Mouse (Mus musculus): Measurements from ENCODE around the gene F830045P16Rik. TPM values are rescaled to one million over a fixed set of nuclear protein-coding genes. Genes with fewer than 3 reads are reported as not detected.
A peak's percentile ranks its signal among the peaks of the same experiment; 100 is the strongest.
"Not testable (repeated sequence)": the region's sequence is repeated elsewhere in the genome, so short reads cannot be mapped to it uniquely, and the experiment has no call there.

The F830045P16Rik gene
- total RNA-seq, 2 experiments from 2014 or later, result not detected

GRCm38 (mm10) chr2:129512147-129512546 lies 24.3 kb downstream of the F830045P16Rik start:
- DNase-seq (ENCODE audit: low spot score in 2 of 2), result not testable (repeated sequence)

GRCm38 (mm10) chr2:129502641-129503040 lies 33.8 kb downstream of the F830045P16Rik start:
- DNase-seq (ENCODE audit: low spot score in 2 of 2), result peak; percentile 58 to 69

- no peak for DNase-seq (ENCODE audit: low spot score in 2 of 2)
Measured at GRCm38 (mm10) chr2:129489496-129490285, 46.7 kb downstream of the F830045P16Rik start.

GRCm38 (mm10) chr2:129483150-129483549 lies 53.3 kb downstream of the F830045P16Rik start:
- DNase-seq (ENCODE audit: low spot score in 2 of 2), result no peak

GRCm38 (mm10) chr2:129471905-129472304 lies 64.5 kb downstream of the F830045P16Rik start:
- DNase-seq (ENCODE audit: low spot score in 2 of 2), result no peak

GRCm38 (mm10) chr2:129470839-129471238 lies 65.6 kb downstream of the F830045P16Rik start:
- DNase-seq (ENCODE audit: low spot score in 2 of 2), result no peak

- DNase-seq (ENCODE audit: low spot score in 2 of 2), result not testable (repeated sequence)
Measured at GRCm38 (mm10) chr2:129438772-129439171, 97.6 kb downstream of the F830045P16Rik start.

GRCm38 (mm10) chr2:129435154-129435553 lies 101.2 kb downstream of the F830045P16Rik start:
- no peak for DNase-seq (ENCODE audit: low spot score in 2 of 2)

GRCm38 (mm10) chr2:129423741-129424140 lies 112.7 kb downstream of the F830045P16Rik start:
- no peak for DNase-seq (ENCODE audit: low spot score in 2 of 2)

GRCm38 (mm10) chr2:129420897-129421561 lies 115.4 kb downstream of the F830045P16Rik start:
- no peak for DNase-seq (ENCODE audit: low spot score in 2 of 2)

- DNase-seq (ENCODE audit: low spot score in 2 of 2), result no peak
Measured at GRCm38 (mm10) chr2:129419361-129419880, 117.0 kb downstream of the F830045P16Rik start.

- no peak for DNase-seq (ENCODE audit: low spot score in 2 of 2)
Measured at GRCm38 (mm10) chr2:129414593-129414992, 121.8 kb downstream of the F830045P16Rik start.

GRCm38 (mm10) chr2:129413488-129413887 lies 122.9 kb downstream of the F830045P16Rik start:
- no peak for DNase-seq (ENCODE audit: low spot score in 2 of 2)

- no peak for DNase-seq (ENCODE audit: low spot score in 2 of 2)
Measured at GRCm38 (mm10) chr2:129411651-129412050, 124.8 kb downstream of the F830045P16Rik start.

GRCm38 (mm10) chr2:129410344-129410743 lies 126.1 kb downstream of the F830045P16Rik start:
- no peak for DNase-seq (ENCODE audit: low spot score in 2 of 2)

- peak; percentile 66 to 73 for DNase-seq (ENCODE audit: low spot score in 2 of 2)
Measured at GRCm38 (mm10) chr2:129408476-129408875, 127.9 kb downstream of the F830045P16Rik start.

Other genes starting within 250 kb of the F830045P16Rik start
- gene Ckap2l, start 239.4 kb downstream of the F830045P16Rik start, total RNA-seq (2021), result under 1 TPM; 0.64 to 0.99 TPM
- under 1 TPM in 1 of 2 experiments, not detected in 1; 0.29 TPM for gene Il1a, start 226.6 kb downstream of the F830045P16Rik start, total RNA-seq (2021)
- 1 to 10 TPM; 1.0 to 2.3 TPM for gene Il1b, start 165.5 kb downstream of the F830045P16Rik start, total RNA-seq (2021)
- 10 to 100 TPM; 42.1 to 60.6 TPM for gene Sirpa, start 56.2 kb upstream of the F830045P16Rik start, total RNA-seq (2021)
- not detected for gene Pdyn, start 163.2 kb upstream of the F830045P16Rik start, total RNA-seq (2021)

Measured in adrenal gland, adult 18-20 months (tissue).